Mouse (Mus musculus) right cerebral cortex, adult 18-20 months (tissue): ENCODE measurements around the gene Cntn4.

Experiments
- DNase-seq: peaks from one replicate; pipeline ENCODE4 v3.0.0; 2022; ENCODE audit warnings: mixed read lengths

The Cntn4 gene

GRCm38 (mm10) chr6:106466267-106467029, 789.0 kb downstream of the Cntn4 start:
- no peak for DNase-seq

GRCm38 (mm10) chr6:106471840-106472608, 794.6 kb downstream of the Cntn4 start:
- no peak for DNase-seq

- DNase-seq = peak; percentile 60
Observed at GRCm38 (mm10) chr6:106473871-106474270, 796.4 kb downstream of the Cntn4 start.

- no peak for DNase-seq
Observed at GRCm38 (mm10) chr6:106481533-106481932, 804.1 kb downstream of the Cntn4 start.

DNA sequence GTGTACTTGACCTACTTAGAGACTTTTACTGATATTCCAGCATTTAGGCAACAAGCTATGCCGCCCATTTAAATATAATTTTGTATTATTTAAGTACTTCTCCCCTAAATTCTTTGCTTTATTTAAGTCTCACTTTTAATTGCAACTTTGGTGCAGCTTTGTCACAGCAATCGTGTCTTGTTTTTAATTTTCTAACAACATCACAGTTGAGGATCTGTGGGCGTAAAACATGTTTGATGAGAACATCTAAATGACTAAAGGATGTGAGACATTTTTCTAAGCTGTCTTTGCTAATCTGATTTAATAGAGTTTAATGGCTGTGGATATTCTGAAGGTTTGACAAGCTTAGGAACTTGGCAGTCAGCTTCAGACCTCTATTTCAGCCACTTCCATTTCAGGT, 818.8 kb downstream of the Cntn4 start:
- DNase-seq = peak; percentile 37

- DNase-seq = peak; percentile 72
Observed at GRCm38 (mm10) chr6:106499166-106499565, 821.7 kb downstream of the Cntn4 start.

- peak; percentile 79 for DNase-seq
Observed at GRCm38 (mm10) chr6:106503961-106504360, 826.5 kb downstream of the Cntn4 start.

DNA sequence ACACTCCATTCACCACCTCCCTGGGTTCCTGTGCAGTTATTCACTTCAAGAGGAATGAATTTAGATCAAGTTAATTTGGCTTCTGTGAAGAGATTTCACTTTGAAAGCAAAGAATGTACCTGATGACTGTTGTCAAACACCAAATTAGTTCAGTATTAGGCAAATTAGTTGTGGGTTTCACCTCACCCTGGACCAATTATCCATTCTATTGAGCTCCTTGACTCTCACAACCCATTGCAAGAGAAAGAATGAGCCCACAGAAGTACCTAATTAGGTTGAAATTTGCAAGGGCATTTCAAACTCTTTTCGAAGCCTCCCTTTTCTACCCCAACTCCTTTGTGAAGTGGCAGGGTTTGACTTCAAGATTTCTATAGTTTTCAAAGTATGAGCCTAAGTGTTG, 842.9 kb downstream of the Cntn4 start:
- no peak for DNase-seq

- DNase-seq = no peak
Observed at GRCm38 (mm10) chr6:106543500-106543899, 866.0 kb downstream of the Cntn4 start.

DNA sequence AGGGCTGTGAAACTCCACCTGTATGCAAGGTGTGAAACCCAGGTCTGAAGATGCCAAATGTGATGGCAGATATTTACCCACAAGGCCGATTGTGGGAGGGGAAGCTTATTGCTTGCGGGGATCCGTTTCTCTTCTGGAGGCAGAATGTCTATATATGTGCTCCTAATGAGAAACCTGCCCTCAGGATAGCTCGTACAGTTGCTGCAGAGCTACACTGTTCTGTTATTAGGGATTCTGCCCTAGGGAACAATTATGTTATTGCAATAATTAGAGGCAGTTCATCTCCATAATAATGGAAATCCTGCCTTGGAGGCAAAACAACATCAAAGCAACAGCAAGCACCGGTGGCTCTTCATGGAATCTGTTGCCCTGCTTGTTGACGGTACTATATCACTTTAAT, 884.2 kb downstream of the Cntn4 start:
- no peak for DNase-seq

GRCm38 (mm10) chr6:106565316-106565715, 887.9 kb downstream of the Cntn4 start:
- DNase-seq = no peak

- DNase-seq = no peak
Observed at GRCm38 (mm10) chr6:106565769-106566459, 888.5 kb downstream of the Cntn4 start.

GRCm38 (mm10) chr6:106566929-106567621, 889.6 kb downstream of the Cntn4 start:
- no peak for DNase-seq

GRCm38 (mm10) chr6:106580124-106580523, 902.7 kb downstream of the Cntn4 start:
- DNase-seq = no peak

DNA sequence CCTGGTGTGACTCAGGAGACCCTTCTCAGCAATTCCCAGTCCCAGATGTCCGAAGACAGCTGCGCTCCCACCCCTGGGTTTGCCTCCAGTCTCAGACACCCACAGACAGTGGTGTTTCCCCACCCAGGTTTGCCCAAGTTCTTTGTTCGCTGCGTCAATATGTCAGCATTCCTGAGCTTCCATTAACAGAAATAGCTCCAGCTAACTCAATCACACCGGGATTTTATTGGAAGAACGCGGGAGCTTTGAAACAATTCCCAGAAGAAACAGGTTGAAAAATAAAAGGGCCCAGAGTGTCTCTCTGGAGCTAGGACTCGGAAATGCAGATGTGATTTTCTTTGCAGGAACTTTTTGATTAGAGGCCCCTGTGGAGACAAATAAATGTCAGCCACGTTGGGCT, 916.3 kb downstream of the Cntn4 start:
- no peak for DNase-seq

GRCm38 (mm10) chr6:106617081-106617480, 939.6 kb downstream of the Cntn4 start:
- peak; percentile 14 for DNase-seq

DNA sequence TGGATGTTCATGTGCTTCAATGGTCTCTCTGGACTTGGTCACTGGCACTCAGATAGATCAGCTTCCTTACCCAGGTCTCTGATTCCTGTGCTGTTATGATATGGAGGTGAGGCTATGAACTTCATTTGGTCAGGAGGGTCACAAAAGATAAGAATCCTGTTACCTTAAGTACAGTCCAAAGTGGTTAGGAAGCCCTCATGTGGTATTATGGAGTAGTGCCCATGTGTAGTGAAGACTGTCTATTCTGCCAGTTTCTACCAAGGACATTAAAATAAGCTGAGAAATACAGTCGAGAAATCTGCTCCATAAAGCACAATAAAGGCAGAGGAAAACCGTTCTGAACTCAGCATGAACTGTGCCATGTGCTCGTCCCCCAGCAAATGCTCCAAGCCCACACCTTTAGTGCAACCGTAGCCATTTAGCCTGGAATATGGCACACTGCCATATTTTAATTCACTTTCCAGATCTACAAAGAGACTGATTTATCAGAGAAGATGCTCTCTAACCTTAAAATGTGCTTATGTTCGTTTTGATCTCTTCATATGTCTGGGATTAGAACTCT, 943.8 kb downstream of the Cntn4 start:
- no peak for DNase-seq

DNA sequence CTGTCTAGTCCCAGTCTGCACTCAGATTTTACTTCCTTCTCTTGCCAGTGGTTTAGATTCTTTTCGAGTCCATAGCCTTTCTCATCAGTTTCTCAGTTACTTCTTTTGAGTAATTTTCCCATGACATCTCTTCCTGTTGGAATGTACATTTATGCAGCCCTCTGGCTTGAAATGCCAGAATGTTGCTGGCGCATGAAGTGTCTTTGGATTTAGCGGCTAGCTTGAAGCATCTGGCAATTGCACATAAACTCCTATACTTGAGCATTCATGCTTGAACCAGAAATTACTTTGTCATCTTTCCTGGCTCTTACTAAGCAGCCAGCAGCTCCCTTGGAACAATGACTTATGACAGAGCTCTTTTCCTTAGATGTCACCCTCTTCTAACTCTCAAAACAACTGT, 965.6 kb downstream of the Cntn4 start:
- DNase-seq = peak; percentile 19

DNA sequence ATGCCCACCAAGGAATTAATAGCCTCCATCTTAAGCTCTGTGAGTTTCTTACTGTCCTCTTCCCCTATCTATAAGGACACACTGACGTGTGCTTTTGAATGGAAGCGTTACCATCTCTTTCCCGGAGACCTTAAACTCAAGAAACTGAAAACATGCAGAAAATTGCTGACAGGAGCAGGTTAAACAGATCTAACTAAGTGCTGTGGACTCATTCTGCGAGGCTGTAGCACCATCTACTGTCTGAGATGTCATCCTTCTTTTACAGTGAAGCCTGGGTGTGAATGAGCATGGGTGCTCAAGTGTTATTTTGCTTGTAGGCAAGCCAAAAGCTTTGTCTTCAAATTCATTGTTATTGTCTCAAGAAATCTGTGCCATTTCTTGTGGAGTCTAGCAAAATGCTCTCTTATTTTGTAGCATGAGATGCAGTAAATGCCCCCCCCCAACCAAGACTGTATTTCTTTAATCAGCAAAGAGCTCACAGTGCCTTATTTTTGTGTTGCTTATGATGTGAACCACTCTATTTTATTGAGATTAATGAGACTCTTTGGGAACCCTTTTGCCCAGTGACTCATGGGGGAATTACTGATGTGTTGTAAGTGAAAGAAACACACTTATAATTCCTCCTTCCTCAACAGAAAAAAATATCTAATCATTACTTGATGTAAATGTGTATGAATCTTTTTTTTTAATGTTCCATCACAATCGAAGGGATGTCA, 968.2 kb downstream of the Cntn4 start:
- peak; percentile 75 for DNase-seq

GRCm38 (mm10) chr6:106646945-106647344, 969.5 kb downstream of the Cntn4 start:
- DNase-seq = no peak

GRCm38 (mm10) chr6:106663780-106664651, 986.6 kb downstream of the Cntn4 start:
- DNase-seq = peak; percentile 12
